Mouse (Mus musculus) ES-Bruce4 (cell line): ENCODE results near the gene Gfra1.

Experiments used
- CTCF ChIP-seq: IDR thresholded peaks from one replicate; pipeline ENCODE4 v1.8.1; 2011; ENCODE audit warnings: low read depth, low read length
- EP300 ChIP-seq: IDR thresholded peaks from 2 replicates; pipeline ENCODE4 v1.6.1; 2011; ENCODE audit warnings: low read depth, low read length; ENCODE audit not compliant: insufficient read depth

DNA sequence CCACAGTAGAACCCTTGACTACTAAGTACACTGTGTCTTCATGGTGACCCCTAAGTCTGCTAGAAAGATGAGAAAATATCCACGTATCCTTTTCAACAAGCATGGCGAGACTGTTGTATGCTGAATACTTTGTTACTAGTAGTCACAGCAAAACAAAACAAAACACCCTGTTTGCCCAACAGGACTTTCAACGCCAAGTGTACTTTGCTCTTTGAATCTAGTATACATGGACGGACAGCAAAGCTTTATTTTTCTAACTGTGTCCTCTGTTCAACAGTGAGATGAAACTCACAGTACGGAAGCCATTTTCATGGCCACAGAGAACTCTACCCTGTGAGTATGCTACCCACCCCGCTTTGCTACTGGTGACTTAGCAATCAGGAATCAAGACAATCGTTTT is 62.6 kb downstream of the Gfra1 start:
- no peak for TF ChIP-seq EP300
- no peak for TF ChIP-seq CTCF
